Mouse (Mus musculus): ENCODE results near the gene Kcnh8. TPM values are rescaled to one million over a fixed set of nuclear protein-coding genes. Genes with fewer than 3 reads are reported as not detected.

The Kcnh8 gene
- 0.05 TPM in 1 of 2 replicates, not detected in the other for polyA plus RNA-seq (2012; rRNA removed; ENCODE audit: low replicate concordance)

DNA sequence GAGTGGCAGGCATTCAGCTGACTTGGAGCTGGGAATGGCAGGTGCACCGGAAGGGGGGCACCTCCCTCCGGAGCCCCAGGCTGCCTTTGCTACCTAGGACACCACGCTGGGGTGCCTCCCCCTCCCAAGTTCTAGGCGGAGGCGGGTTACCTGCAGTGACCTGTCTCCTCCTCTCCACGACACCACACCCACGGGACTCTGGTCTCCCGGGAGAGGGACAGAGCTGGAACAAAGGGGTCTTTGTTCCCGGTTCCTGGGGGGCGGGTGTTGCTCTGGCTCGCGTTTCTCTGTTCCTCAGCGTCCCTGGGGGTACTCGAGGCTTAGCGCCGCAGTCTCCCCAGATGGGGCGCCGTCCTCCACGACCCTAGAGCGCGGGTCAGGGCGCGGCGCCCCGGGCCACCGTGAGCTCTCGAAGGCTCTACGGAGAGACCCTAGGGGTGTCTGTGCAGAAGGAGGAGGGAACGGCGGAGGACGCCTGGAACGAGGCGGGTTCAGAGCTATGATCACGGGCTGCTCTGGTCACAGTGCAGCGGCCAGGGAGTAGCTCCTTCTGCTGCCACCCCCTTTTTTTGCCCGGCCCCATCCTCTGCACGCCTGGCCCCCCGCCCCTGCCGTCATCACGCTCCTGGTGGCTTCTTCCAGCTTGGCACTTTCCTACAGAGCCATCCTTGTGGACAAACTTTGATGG lies at the start of gene Kcnh8:
Kcnh8 (plus strand) TSS at position 617 of the 688 bp plus-strand sequence.

Measured in duodenum, adult 2 months (tissue).